Mouse (Mus musculus) lung, embryonic 15.5 days (tissue): ENCODE measurements around the gene Fndc7. TPM values are rescaled to one million over a fixed set of nuclear protein-coding genes. Genes with fewer than 3 reads are reported as not detected.
"Not testable (repeated sequence)": the region's sequence is repeated elsewhere in the genome, so short reads cannot be mapped to it uniquely, and the experiment has no call there.

Experiments used
- ATAC-seq: fragments of 200-750 bp; cut with Nextera tagmentation; 2 replicates; pipeline ENCODE4 v1.8.0; 2017; ENCODE audit warnings: moderate number of reproducible peaks, borderline replicate concordance; ENCODE audit not compliant: low FRiP score, low TSS enrichment; ENCODE audit errors: extremely low read depth
- H3K27ac ChIP-seq: fragments of 300-500 bp; sonication (generic); 2 replicates; pipeline ENCODE4 v1.5.1; 2015; ENCODE audit warnings: moderate library complexity, mild to moderate bottlenecking, inconsistent platforms
- H3K27me3 ChIP-seq: fragments of 300-500 bp; sonication (generic); 2 replicates; pipeline ENCODE4 v1.6.1; 2015; ENCODE audit warnings: inconsistent platforms
- H3K36me3 ChIP-seq: fragments of 300-500 bp; sonication (generic); 2 replicates; pipeline ENCODE4 v1.6.1; 2015; ENCODE audit warnings: inconsistent platforms
- H3K4me1 ChIP-seq: fragments of 300-500 bp; sonication (generic); 2 replicates; pipeline ENCODE4 v1.6.1; 2015; ENCODE audit warnings: inconsistent platforms
- H3K4me2 ChIP-seq: fragments of 300-500 bp; sonication (generic); 2 replicates; pipeline ENCODE4 v1.6.1; 2015; ENCODE audit warnings: inconsistent platforms, mild to moderate bottlenecking, moderate library complexity
- H3K4me3 ChIP-seq: fragments of 300-500 bp; sonication (generic); 2 replicates; pipeline ENCODE4 v1.5.1; 2015; ENCODE audit warnings: mild to moderate bottlenecking, inconsistent platforms
- H3K9ac ChIP-seq: fragments of 300-500 bp; sonication (generic); 2 replicates; pipeline ENCODE4 v1.6.1; 2015; ENCODE audit warnings: inconsistent platforms
- H3K9me3 ChIP-seq: fragments of 300-500 bp; sonication (generic); 2 replicates; pipeline ENCODE4 v1.6.1; 2016; ENCODE audit warnings: inconsistent platforms
- WGBS: fragments of 180-500 bp; shearing (Covaris S2); methylation state at CpG from one replicate; pipeline ENCODE4 v1.1.7; 2015; 5-methylcytosine and 5-hydroxymethylcytosine counted together
- polyA plus RNA-seq: library from polyadenylated mRNA; unstranded; fragments of >200 nt; fragmentation: Nextera tagmentation; extraction: Ambion mirVana; gene quantifications from 2 replicates; pipeline ENCODE4 v1.2.1, GENCODE M21; 2015

Gene Fndc7
- polyA plus RNA-seq, 1 experiment from 2014 or later: 0.42 TPM

- H3K9ac ChIP-seq: no peak overlapping the region
- H3K4me2 ChIP-seq: no peak overlapping the region
- H3K4me3 ChIP-seq: no peak overlapping the region
- no peaks in the 10 kb centered on the region for H3K36me3 ChIP-seq
- peaks cover 42% of the 10 kb centered on the region for H3K4me1 ChIP-seq
- WGBS: 42% methylated on average over 3 of the region's 3 CpGs
- ATAC-seq: no peak
- H3K9me3 ChIP-seq: no peaks in the 10 kb centered on the region
- no peak overlapping the region for H3K27ac ChIP-seq
- H3K27me3 ChIP-seq: no peaks in the 10 kb centered on the region
These were observed 38.3 kb downstream of the Fndc7 start for GRCm38 (mm10) chr3:108851554-108851953.

GRCm38 (mm10) chr3:108851075-108851474 is 38.7 kb downstream of the Fndc7 start:
- H3K4me2 ChIP-seq: no peak overlapping the region
- H3K27me3 ChIP-seq: no peaks in the 10 kb centered on the region
- H3K9me3 ChIP-seq: no peaks in the 10 kb centered on the region
- peaks cover 38% of the 10 kb centered on the region for H3K4me1 ChIP-seq
- ATAC-seq: no peak
- H3K36me3 ChIP-seq: no peaks in the 10 kb centered on the region
- WGBS: 72% methylated on average over 2 of the region's 2 CpGs
- H3K4me3 ChIP-seq: no peak overlapping the region
- H3K9ac ChIP-seq: no peak overlapping the region
- no peak overlapping the region for H3K27ac ChIP-seq

GRCm38 (mm10) chr3:108850506-108850905 is 39.3 kb downstream of the Fndc7 start:
- Histone ChIP-seq H3K4me3 (no peak overlapping the region), H3K27me3 (no peaks in the 10 kb centered on the region), H3K27ac (no peak overlapping the region), H3K4me1 (peaks cover 32% of the 10 kb centered on the region), H3K36me3 (no peaks in the 10 kb centered on the region), H3K9ac (no peak overlapping the region), H3K9me3 (no peaks in the 10 kb centered on the region), H3K4me2 (no peak overlapping the region)
- ATAC-seq: peak; percentile 40; the same call in 1 of the 2 replicates
- 40% methylated on average over 3 of the region's 3 CpGs for WGBS

- Histone ChIP-seq H3K36me3 (no peaks in the 10 kb centered on the region), H3K27me3 (no peaks in the 10 kb centered on the region), H3K9ac (no peak overlapping the region), H3K27ac (no peak overlapping the region), H3K4me1 (peaks cover 14% of the 10 kb centered on the region), H3K4me3 (no peak overlapping the region), H3K9me3 (no peaks in the 10 kb centered on the region), H3K4me2 (no peak overlapping the region)
- ATAC-seq: no peak
- 68% methylated on average over 3 of the region's 3 CpGs for WGBS
These were observed 43.2 kb downstream of the Fndc7 start for GRCm38 (mm10) chr3:108846616-108847015.

- Histone ChIP-seq H3K9ac (no peak overlapping the region), H3K4me2 (no peak overlapping the region), H3K36me3 (no peaks in the 10 kb centered on the region), H3K4me1 (no peaks in the 10 kb centered on the region), H3K27ac (no peak overlapping the region), H3K27me3 (no peaks in the 10 kb centered on the region), H3K4me3 (no peak overlapping the region), H3K9me3 (no peaks in the 10 kb centered on the region)
- ATAC-seq: no peak
- 77% methylated on average over 5 of the region's 5 CpGs for WGBS
These were observed 45.3 kb downstream of the Fndc7 start for GRCm38 (mm10) chr3:108844521-108844920.

GRCm38 (mm10) chr3:108844026-108844425 is 45.8 kb downstream of the Fndc7 start:
- H3K4me3 ChIP-seq: no peak overlapping the region
- H3K4me1 ChIP-seq: peaks cover 2% of the 10 kb centered on the region
- no peaks in the 10 kb centered on the region for H3K9me3 ChIP-seq
- no peak overlapping the region for H3K27ac ChIP-seq
- no peak overlapping the region for H3K9ac ChIP-seq
- ATAC-seq: no peak
- H3K27me3 ChIP-seq: no peaks in the 10 kb centered on the region
- H3K4me2 ChIP-seq: no peak overlapping the region
- 83% methylated on average over 6 of the region's 6 CpGs for WGBS
- H3K36me3 ChIP-seq: no peaks in the 10 kb centered on the region

GRCm38 (mm10) chr3:108840716-108841054 is 49.1 kb downstream of the Fndc7 start:
- H3K4me1 ChIP-seq: peaks cover 12% of the 10 kb centered on the region
- H3K4me2 ChIP-seq: no peak overlapping the region
- WGBS: 54% methylated on average over 4 of the region's 4 CpGs
- H3K4me3 ChIP-seq: no peak overlapping the region
- no peak overlapping the region for H3K9ac ChIP-seq
- H3K9me3 ChIP-seq: no peaks in the 10 kb centered on the region
- 0 out of 2 replicates have a peak, but pooled peaks have one; percentile 15 for ATAC-seq
- H3K36me3 ChIP-seq: peaks cover 2% of the 10 kb centered on the region; the same call in 1 of the 2 replicates
- H3K27me3 ChIP-seq: no peaks in the 10 kb centered on the region
- no peak overlapping the region for H3K27ac ChIP-seq

GRCm38 (mm10) chr3:108840000-108840715 is 49.6 kb downstream of the Fndc7 start, which contains the start of gene Stxbp3:
TSS of gene Stxbp3 (minus strand) at chr3:108840526.
- H3K27ac ChIP-seq: peak within 1 kb of the TSS; percentile 92
- H3K4me1 ChIP-seq: peaks cover 12% of the 10 kb centered on the region
- H3K4me2 ChIP-seq: peak within 1 kb of the TSS; percentile 59
- WGBS: under 1% methylated on average over 56 of the region's 56 CpGs
- H3K9me3 ChIP-seq: no peaks in the 10 kb centered on the region
- peaks cover 2% of the 10 kb centered on the region; the same call in 1 of the 2 replicates for H3K36me3 ChIP-seq
- peak; percentile 98 for ATAC-seq
- no peaks in the 10 kb centered on the region for H3K27me3 ChIP-seq
- peak within 1 kb of the TSS; percentile 89 for H3K4me3 ChIP-seq
- peak within 1 kb of the TSS; percentile 69 for H3K9ac ChIP-seq

- ATAC-seq: no peak
- Histone ChIP-seq H3K4me1 (peaks cover 12% of the 10 kb centered on the region), H3K4me3 (peak overlapping the region; percentile 89), H3K27ac (peak overlapping the region; percentile 92), H3K36me3 (peaks cover 2% of the 10 kb centered on the region; the same call in 1 of the 2 replicates), H3K4me2 (peak overlapping the region; percentile 59), H3K27me3 (no peaks in the 10 kb centered on the region), H3K9ac (peak overlapping the region; percentile 69), H3K9me3 (no peaks in the 10 kb centered on the region)
- 4% methylated on average over 8 of the region's 8 CpGs for WGBS
These were observed 50.2 kb downstream of the Fndc7 start for GRCm38 (mm10) chr3:108839647-108839999.

GRCm38 (mm10) chr3:108838980-108839379 is 50.8 kb downstream of the Fndc7 start:
- no peak overlapping the region for H3K27ac ChIP-seq
- peaks cover 12% of the 10 kb centered on the region for H3K4me1 ChIP-seq
- H3K9ac ChIP-seq: no peak overlapping the region
- peak overlapping the region; percentile 89 for H3K4me3 ChIP-seq
- no peaks in the 10 kb centered on the region for H3K9me3 ChIP-seq
- peak overlapping the region; percentile 59 for H3K4me2 ChIP-seq
- 75% methylated on average over 7 of the region's 7 CpGs for WGBS
- peaks cover 2% of the 10 kb centered on the region; the same call in 1 of the 2 replicates for H3K36me3 ChIP-seq
- H3K27me3 ChIP-seq: no peaks in the 10 kb centered on the region
- no peak for ATAC-seq

- no peak overlapping the region for H3K4me3 ChIP-seq
- 90% methylated on average over 6 of the region's 6 CpGs for WGBS
- no peaks in the 10 kb centered on the region for H3K9me3 ChIP-seq
- no peak overlapping the region for H3K4me2 ChIP-seq
- H3K4me1 ChIP-seq: peaks cover 12% of the 10 kb centered on the region
- ATAC-seq: no peak
- H3K9ac ChIP-seq: no peak overlapping the region
- no peaks in the 10 kb centered on the region for H3K27me3 ChIP-seq
- H3K36me3 ChIP-seq: peaks cover 2% of the 10 kb centered on the region; the same call in 1 of the 2 replicates
- no peak overlapping the region for H3K27ac ChIP-seq
These were observed 52.9 kb downstream of the Fndc7 start for GRCm38 (mm10) chr3:108836931-108837330.

- not testable (repeated sequence) for H3K27me3 ChIP-seq, H3K9me3 ChIP-seq, H3K4me3 ChIP-seq, H3K27ac ChIP-seq, H3K4me2 ChIP-seq, H3K36me3 ChIP-seq, ATAC-seq, H3K9ac ChIP-seq
- H3K4me1 ChIP-seq: peaks cover 12% of the 10 kb centered on the region
- 96% methylated on average over 1 of the region's 1 CpGs for WGBS
These were observed 56.1 kb downstream of the Fndc7 start for GRCm38 (mm10) chr3:108833717-108834116.
